Mouse (Mus musculus) kidney, adult 11 months (tissue): ENCODE results near the gene Gm19410.

ENCODE experiments used
- DNase-seq: peaks from one replicate; pipeline ENCODE4 v3.0.0; 2022

Gm19410 gene

GRCm38 (mm10) chr8:35765499-35766193, at the start of gene Gm19410:
Gm19410 (plus strand) TSS chr8:35765790.
- DNase-seq, result no peak

DNA sequence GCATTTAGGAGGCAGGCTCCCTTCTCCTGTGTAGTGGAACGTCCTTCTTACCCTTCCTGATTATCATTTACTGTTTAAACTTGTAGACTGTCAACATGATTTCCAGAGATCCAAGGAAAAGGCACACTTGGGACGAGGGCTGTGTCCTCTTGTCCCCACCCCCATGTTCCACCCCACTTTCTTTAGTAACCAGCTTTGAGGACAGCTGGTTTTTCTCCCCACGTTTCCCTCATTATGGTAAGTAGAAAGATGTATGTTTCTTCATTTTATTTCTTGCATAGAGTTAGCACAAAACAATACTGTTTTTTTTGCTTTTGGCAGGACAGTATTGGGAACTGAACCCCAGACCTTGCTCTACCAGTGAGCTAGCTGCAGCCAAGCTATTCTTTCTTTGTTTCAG, 34.8 kb upstream of the Gm19410 start:
- DNase-seq, result no peak

GRCm38 (mm10) chr8:35735438-35735837, 30.2 kb upstream of the Gm19410 start:
- DNase-seq, result no peak

GRCm38 (mm10) chr8:35756202-35756601, 9.4 kb upstream of the Gm19410 start:
- DNase-seq, result no peak

DNA sequence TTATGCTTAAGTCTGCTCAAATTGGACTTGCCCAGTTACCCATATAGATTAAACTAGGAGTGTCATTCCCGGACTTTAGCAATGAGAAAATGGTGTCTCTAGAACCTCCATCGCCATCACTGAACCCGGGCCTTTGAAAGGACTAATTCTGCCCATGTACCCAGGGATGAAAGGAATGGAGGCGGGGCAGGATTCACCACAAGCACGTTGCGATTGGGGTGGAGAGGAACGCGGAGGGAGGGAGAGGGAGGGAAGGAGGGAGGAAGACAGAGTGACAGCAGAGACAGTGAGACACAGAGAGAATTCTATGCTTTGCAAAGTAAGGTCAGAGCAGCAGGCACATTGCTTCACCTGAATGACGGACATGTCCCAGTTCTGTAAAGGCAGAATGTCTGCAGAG, 570 bp upstream of the Gm19410 start:
- DNase-seq, result no peak

GRCm38 (mm10) chr8:35773508-35773907, 7.9 kb downstream of the Gm19410 start:
- no peak for DNase-seq
